In genomic region chr14:106835705-106836104, GRCm38 (mm10) we compare ENCODE assay signal across 13 mouse cellular contexts.
"Had no signal": no experiment of that assay in that cellular context is flagged by ENCODE, and none has a peak within 500 bp of the region (broad histone marks: within the 10 kb centered on the region; RNA-seq: fewer than 3 reads in every experiment).

No protein-coding gene starts in this region.

- H3K4me2 ChIP-seq: liver, embryonic 11.5 days; liver, embryonic 15.5 days had no signal

- DNase-seq: kidney, adult 8-10 months; kidney, postnatal 25 days; lung, adult 2 months; lung, postnatal 36 days; thymus, adult 18-20 months; thymus, postnatal 14 days had no signal

- H3K27me3 ChIP-seq: liver, embryonic 15.5 days had no signal

- H3K9me3 ChIP-seq: limb, embryonic 10.5 days; liver, embryonic 15.5 days had no signal

- H3K36me3 ChIP-seq: limb, embryonic 10.5 days; liver, embryonic 15.5 days had no signal

- H3K4me3 ChIP-seq: left cerebral cortex, adult 2 months; limb, embryonic 10.5 days; liver, embryonic 15.5 days; myocyte had no signal

- H3K4me1 ChIP-seq: limb, embryonic 10.5 days; liver, embryonic 15.5 days had no signal

- ATAC-seq: intestine, postnatal 0 days; lung, postnatal 0 days had no signal

- H3K9ac ChIP-seq: liver, embryonic 15.5 days had no signal

- H3K27ac ChIP-seq: left cerebral cortex, adult 2 months; limb, embryonic 10.5 days; liver, embryonic 15.5 days had no signal
